Mouse (Mus musculus) CH12.LX (cell line): ENCODE results near the gene Phlpp2. TPM values are rescaled to one million over a fixed set of nuclear protein-coding genes. Genes with fewer than 3 reads are reported as not detected.

Experiments
- DNase-seq: peaks from one replicate; pipeline ENCODE4 v3.0.0-alpha.2; 2013; ENCODE audit errors: extremely low read depth
- H3K27ac ChIP-seq: 2 replicates; pipeline ENCODE4 v1.5.1; 2012; ENCODE audit warnings: low read depth, mild to moderate bottlenecking, control low read depth, moderate library complexity; ENCODE audit not compliant: insufficient read depth
- H3K27me3 ChIP-seq: replicated peaks from 2 replicates; pipeline ENCODE3; 2012; ENCODE audit warnings: inconsistent platforms
- H3K36me3 ChIP-seq, 2 experiments: replicated peaks in 1 of 2; 2 replicates each; pipeline versions ENCODE3 to v1.6.1; 2012; ENCODE audit warnings: inconsistent platforms in 1 of 2, low read length in 1 of 2, mild to moderate bottlenecking in 1 of 2, mixed read lengths in 1 of 2, moderate library complexity in 1 of 2; ENCODE audit not compliant: control insufficient read depth in 1 of 2, insufficient read depth in 1 of 2
- H3K4me1 ChIP-seq, 2 experiments: 2 replicates each; pipeline ENCODE4 v1.6.1; 2012; ENCODE audit warnings: inconsistent platforms in 1 of 2, moderate library complexity in 1 of 2; ENCODE audit not compliant: insufficient read depth in 2 of 2, control insufficient read depth in 1 of 2
- H3K4me2 ChIP-seq: 2 replicates; pipeline ENCODE4 v1.6.1; 2012; ENCODE audit warnings: low read depth, mild to moderate bottlenecking, control low read depth; ENCODE audit not compliant: poor library complexity, insufficient read depth, severe bottlenecking
- H3K4me3 ChIP-seq, 3 experiments: fragments of 150-350 bp in 1 of 3; sonication (generic) in 1 of 3; replicated peaks in 1 of 3; 2 replicates each; pipeline versions ENCODE3 to v1.5.1; 2011 to 2012; ENCODE audit warnings: low read depth in 2 of 3, low read length in 2 of 3, mild to moderate bottlenecking in 2 of 3, moderate library complexity in 2 of 3, control low read depth in 1 of 3, improper control_type of control experiment in 1 of 3, inconsistent platforms in 1 of 3, mixed read lengths in 1 of 3; ENCODE audit not compliant: poor library complexity in 1 of 3
- H3K79me2 ChIP-seq: replicated peaks from 2 replicates; pipeline ENCODE4 v1.6.1; 2012; ENCODE audit warnings: mild to moderate bottlenecking, moderate library complexity; ENCODE audit not compliant: control insufficient read depth, poor library complexity, insufficient read depth, severe bottlenecking; ENCODE audit errors: extremely low read depth
- H3K9ac ChIP-seq: 2 replicates; pipeline ENCODE4 v1.6.1; 2012; ENCODE audit warnings: low read depth, mild to moderate bottlenecking, control low read depth, moderate library complexity; ENCODE audit not compliant: insufficient read depth
- H3K9me3 ChIP-seq: replicated peaks from 2 replicates; pipeline ENCODE3; 2012; ENCODE audit warnings: low read length, inconsistent platforms, mixed read lengths
- BHLHE40 ChIP-seq: IDR thresholded peaks from 2 replicates; pipeline ENCODE4 v1.6.1; 2011; ENCODE audit warnings: mild to moderate bottlenecking, low read depth, low read length, improper control_type of control experiment
- CHD1 ChIP-seq: IDR thresholded peaks from 2 replicates; pipeline ENCODE4 v1.6.1; 2012; ENCODE audit warnings: low read depth, low read length, improper control_type of control experiment, inconsistent platforms
- E2F4 ChIP-seq: IDR thresholded peaks from 2 replicates; pipeline ENCODE4 v1.6.1; 2011; ENCODE audit warnings: low read depth, low read length, improper control_type of control experiment; ENCODE audit not compliant: insufficient replicate concordance
- EP300 ChIP-seq: IDR thresholded peaks from 2 replicates; pipeline ENCODE4 v1.6.1; 2011; ENCODE audit warnings: low read length, improper control_type of control experiment
- ETS1 ChIP-seq: conservative IDR thresholded peaks from 2 replicates; pipeline ENCODE4 v1.6.1; 2012; ENCODE audit warnings: low read depth, mild to moderate bottlenecking, inconsistent platforms, low read length, improper control_type of control experiment, moderate library complexity
- HCFC1 ChIP-seq: IDR thresholded peaks from 2 replicates; pipeline ENCODE4 v1.6.1; 2012; ENCODE audit warnings: low read depth, mild to moderate bottlenecking, inconsistent platforms, low read length, improper control_type of control experiment
- IRF4 ChIP-seq: IDR thresholded peaks from 2 replicates; pipeline ENCODE4 v1.6.1; 2014; ENCODE audit warnings: low read depth, mild to moderate bottlenecking, inconsistent platforms, low read length, improper control_type of control experiment
- JUND ChIP-seq: conservative IDR thresholded peaks from 2 replicates; pipeline ENCODE4 v1.6.1; 2011; ENCODE audit warnings: low read depth, low read length, improper control_type of control experiment
- MAZ ChIP-seq: IDR thresholded peaks from 2 replicates; pipeline ENCODE4 v1.6.1; 2012; ENCODE audit warnings: low read depth, mild to moderate bottlenecking, inconsistent platforms, low read length, improper control_type of control experiment, moderate library complexity
- MXI1 ChIP-seq: IDR thresholded peaks from 2 replicates; pipeline ENCODE4 v1.6.1; 2011; ENCODE audit warnings: mild to moderate bottlenecking, low read depth, low read length, improper control_type of control experiment
- MYC ChIP-seq: IDR thresholded peaks from 2 replicates; pipeline ENCODE4 v1.6.1; 2011; ENCODE audit warnings: low read depth, mild to moderate bottlenecking, improper control_type of control experiment, low read length
- NELFE ChIP-seq: IDR thresholded peaks from 2 replicates; pipeline ENCODE4 v1.6.1; 2011; ENCODE audit warnings: low read depth, low read length, improper control_type of control experiment
- PAX5 ChIP-seq: IDR thresholded peaks from 2 replicates; pipeline ENCODE4 v1.6.1; 2012; ENCODE audit warnings: low read length, inconsistent platforms, mixed read lengths
- POLR2A ChIP-seq: IDR thresholded peaks from 2 replicates; pipeline ENCODE4 v1.6.1; 2011; ENCODE audit warnings: low read depth, mild to moderate bottlenecking, improper control_type of control experiment, low read length
- RCOR1 ChIP-seq: conservative IDR thresholded peaks from 2 replicates; pipeline ENCODE4 v1.6.1; 2012; ENCODE audit warnings: low read depth, mild to moderate bottlenecking, inconsistent platforms, low read length, improper control_type of control experiment
- TCF12 ChIP-seq: IDR thresholded peaks from 2 replicates; pipeline ENCODE4 v1.6.1; 2014; ENCODE audit warnings: low read depth, mild to moderate bottlenecking, inconsistent platforms, low read length, improper control_type of control experiment
- ZC3H11A ChIP-seq: IDR thresholded peaks from 2 replicates; pipeline ENCODE4 v1.6.1; 2012; ENCODE audit warnings: low read depth, mild to moderate bottlenecking, inconsistent platforms, low read length, improper control_type of control experiment
- dilution Hi-C: fragments of 300-500 bp; cut with MboI; formaldehyde crosslinking; loops from 2 replicates; pipeline ENCODE4 v1.14.3; 2020; ENCODE audit warnings: low sequenced_read_pairs; ENCODE audit not compliant: extremely low pct_unique_long_range_greater_than_20kb, extremely low pct_ligation_motif_present
- in situ Hi-C: fragments of 300-500 bp; cut with MboI; formaldehyde crosslinking; loops from 3 replicates; pipeline ENCODE4 v1.14.3; 2019; ENCODE audit warnings: low sequenced_read_pairs, low pct_ligation_motif_present, low pct_unique_long_range_greater_than_20kb, mixed read lengths
- polyA plus RNA-seq: library from polyadenylated mRNA; unstranded; fragments of >175 nt; gene quantifications from 2 replicates; pipeline ENCODE4 v1.2.1, GENCODE M21; 2012; ENCODE audit warnings: low read depth; ENCODE audit not compliant: insufficient read length
- total RNA-seq, 2 experiments: library from RNA; depleted of rRNA; stranded (reverse); fragments of 300-350 nt in 1 of 2; fragments of >200 nt in 1 of 2; gene quantifications; 2 replicates each; pipeline ENCODE4 v1.2.3; 2012 to 2014

The Phlpp2 gene
- total and polyA plus RNA-seq, 3 experiments, result 3.1 to 9.2 (median 3.5) TPM

DNA sequence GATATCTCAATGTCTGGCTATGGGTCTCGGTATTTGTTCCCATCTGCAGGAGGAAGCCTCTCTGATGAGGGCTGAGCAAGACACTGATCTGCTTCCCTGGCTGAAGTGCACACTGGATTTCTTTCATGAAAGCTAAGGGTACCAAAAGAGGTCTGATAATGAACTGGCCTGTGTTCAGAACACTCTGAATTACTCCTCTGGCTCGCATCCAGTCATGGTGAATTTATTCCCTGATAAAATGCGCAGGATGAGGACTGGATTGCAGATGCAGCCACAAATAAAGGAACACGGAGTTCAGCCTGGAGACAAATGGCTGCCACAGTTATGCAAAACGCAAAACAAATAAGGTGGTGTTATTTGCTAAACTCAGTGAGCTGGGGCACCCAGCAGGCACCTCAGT is 115.6 kb downstream of the Phlpp2 start:
- TF ChIP-seq EP300, result no peak
- TF ChIP-seq MYC, result no peak
- TF ChIP-seq ZC3H11A, result no peak
- TF ChIP-seq IRF4, result no peak
- TF ChIP-seq POLR2A, result no peak
- TF ChIP-seq, all 38 proteins: peak for 0
- dilution Hi-C loops (no loop called here), in situ Hi-C loops (no loop called here)

GRCm38 (mm10) chr8:109986384-109986783 is 118.0 kb downstream of the Phlpp2 start:
- DNase-seq, result no peak

More for the DNA sequence above, 115.6 kb downstream of the Phlpp2 start:
- peaks cover 0 to 3% of the 10 kb centered on the region in 2 experiments; a peak in 1 of 4 replicates for H3K4me1 ChIP-seq
- H3K4me3 ChIP-seq, result no peak overlapping the region
- H3K79me2 ChIP-seq, result no peaks in the 10 kb centered on the region
- H3K27me3 ChIP-seq, result peaks cover 16% of the 10 kb centered on the region
- no peak overlapping the region for H3K27ac ChIP-seq
- DNase-seq, result no peak
- H3K9me3 ChIP-seq, result peaks cover 3% of the 10 kb centered on the region
- H3K4me2 ChIP-seq, result no peak overlapping the region
- no peaks in the 10 kb centered on the region for H3K36me3 ChIP-seq
- H3K9ac ChIP-seq, result no peak overlapping the region

GRCm38 (mm10) chr8:109987776-109988175 is 119.4 kb downstream of the Phlpp2 start:
- no peak overlapping the region for H3K9ac ChIP-seq
- H3K27me3 ChIP-seq, result peaks cover 3% of the 10 kb centered on the region
- dilution Hi-C loops, result no loop called here
- H3K4me1 ChIP-seq, result no peaks in the 10 kb centered on the region
- H3K9me3 ChIP-seq, result peaks cover 3% of the 10 kb centered on the region
- no peak for DNase-seq
- no peak overlapping the region for H3K4me2 ChIP-seq
- H3K27ac ChIP-seq, result no peak overlapping the region
- no peak overlapping the region for H3K4me3 ChIP-seq
- in situ Hi-C loops, result no loop called here
- no peaks in the 10 kb centered on the region for H3K79me2 ChIP-seq
- no peaks in the 10 kb centered on the region for H3K36me3 ChIP-seq
- TF ChIP-seq PAX5 (no peak), NELFE (no peak), MYC (no peak), ETS1 (no peak), CHD1 (no peak), JUND (no peak), MXI1 (no peak), RCOR1 (no peak), MAZ (no peak), BHLHE40 (no peak)

More at GRCm38 (mm10) chr8:109986384-109986783, 118.0 kb downstream of the Phlpp2 start:
- H3K79me2 ChIP-seq, result no peaks in the 10 kb centered on the region
- H3K9me3 ChIP-seq, result peaks cover 3% of the 10 kb centered on the region
- no peak overlapping the region for H3K4me3 ChIP-seq
- in situ Hi-C loops, result no loop called here
- dilution Hi-C loops, result no loop called here
- peaks cover 7% of the 10 kb centered on the region for H3K27me3 ChIP-seq
- no peak overlapping the region for H3K9ac ChIP-seq
- TF ChIP-seq MYC (no peak), JUND (no peak), TCF12 (no peak), MXI1 (no peak), E2F4 (no peak), HCFC1 (no peak)
- H3K36me3 ChIP-seq, result no peaks in the 10 kb centered on the region
- no peak overlapping the region for H3K27ac ChIP-seq
- no peak overlapping the region for H3K4me2 ChIP-seq
- no peaks in the 10 kb centered on the region for H3K4me1 ChIP-seq
